Mouse (Mus musculus) liver, embryonic 14.5 days (tissue): ENCODE data around the gene Tusc2.
"Not testable (repeated sequence)": the region's sequence is repeated elsewhere in the genome, so short reads cannot be mapped to it uniquely, and the experiment has no call there.

Experiments
- CTCF ChIP-seq: IDR thresholded peaks from 2 replicates; pipeline ENCODE4 v1.5.1; 2016; ENCODE audit warnings: antibody characterized with exemption, low read depth, control low read depth
- EP300 ChIP-seq: IDR thresholded peaks from 2 replicates; pipeline ENCODE4 v1.6.1; 2016; ENCODE audit warnings: antibody characterized with exemption, low read depth

DNA sequence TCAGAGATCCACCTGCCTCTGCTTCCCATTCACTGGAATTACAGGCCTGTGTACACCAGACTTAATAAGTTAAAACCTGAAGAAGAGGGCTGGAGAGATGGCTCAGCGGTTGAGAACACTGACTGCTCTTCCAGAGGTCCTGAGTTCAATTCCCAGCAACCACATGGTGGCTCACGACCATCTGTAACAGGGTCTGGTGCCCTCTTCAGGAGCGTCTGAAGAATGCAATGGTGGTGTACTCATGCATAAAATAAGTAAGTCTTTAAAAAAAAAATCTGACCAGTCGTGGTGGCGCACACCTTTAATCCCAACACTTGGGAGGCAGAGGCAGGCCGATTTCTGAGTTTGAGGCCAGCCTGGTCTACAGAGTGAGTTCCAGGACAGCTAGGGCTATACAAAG lies 10.7 kb downstream of the Tusc2 start:
- TF ChIP-seq CTCF: peak; percentile 48
- not testable (repeated sequence) for TF ChIP-seq EP300
